Mouse (Mus musculus) CD8-positive naive resting alpha-beta T cell, adult 2 months (primary cell): ENCODE data around the gene Nktr.

Source experiments
- DNase-seq, 2 experiments: peaks; one replicate each; pipeline ENCODE4 v3.0.0; 2022; ENCODE audit warnings: low read depth in 2 of 2, low spot score in 2 of 2

Nktr gene

DNA sequence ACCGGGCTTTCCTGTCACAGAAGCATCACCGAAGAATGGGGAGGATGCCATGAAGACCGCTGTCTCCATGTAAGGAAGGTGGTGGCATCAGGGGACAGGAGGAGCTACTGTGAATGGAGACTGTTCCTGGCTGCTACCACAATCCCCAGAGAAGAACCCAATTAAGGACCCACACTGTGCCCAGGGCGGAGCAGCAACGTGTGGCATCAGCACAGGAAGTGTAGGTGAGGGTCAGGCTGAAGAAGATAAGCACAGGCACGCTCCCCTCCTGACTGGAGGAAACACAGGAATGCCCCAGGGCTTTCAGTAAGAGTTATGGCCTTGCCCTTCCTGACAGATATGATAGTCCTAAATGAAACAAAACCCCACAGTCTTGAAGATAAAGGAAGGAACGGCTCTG is 83.8 kb downstream of the Nktr start:
- no peak for DNase-seq
